Mouse (Mus musculus) hindbrain, postnatal 0 days (tissue): ENCODE measurements around the gene Lrp4. TPM values are rescaled to one million over a fixed set of nuclear protein-coding genes. Genes with fewer than 3 reads are reported as not detected.

Experiments used
- ATAC-seq: fragments of 200-750 bp; cut with Nextera tagmentation; 2 replicates; pipeline ENCODE4 v1.8.0; 2017; ENCODE audit warnings: mild to moderate bottlenecking, moderate TSS enrichment, moderate library complexity
- DNase-seq: peaks from one replicate; pipeline ENCODE4 v3.0.0-alpha.2; 2015; ENCODE audit warnings: low spot score
- H3K27ac ChIP-seq: fragments of 300-500 bp; sonication (generic); 2 replicates; pipeline ENCODE4 v1.5.1; 2014; ENCODE audit warnings: mild to moderate bottlenecking
- H3K27me3 ChIP-seq: fragments of 300-500 bp; sonication (generic); 2 replicates; pipeline ENCODE4 v1.6.1; 2014; ENCODE audit warnings: low read length, mixed read lengths; ENCODE audit not compliant: insufficient read depth
- H3K36me3 ChIP-seq: fragments of 300-500 bp; sonication (generic); 2 replicates; pipeline ENCODE4 v1.6.1; 2014; ENCODE audit warnings: low read length, mixed read lengths; ENCODE audit not compliant: insufficient read depth
- H3K4me1 ChIP-seq: fragments of 300-500 bp; sonication (generic); 2 replicates; pipeline ENCODE4 v1.6.1; 2014; ENCODE audit warnings: antibody characterized with exemption, low read length, mixed read lengths; ENCODE audit not compliant: insufficient read depth
- H3K4me2 ChIP-seq: fragments of 300-500 bp; sonication (generic); 2 replicates; pipeline ENCODE4 v1.6.1; 2014; ENCODE audit warnings: low read depth, mild to moderate bottlenecking, low read length, moderate library complexity, mixed read lengths
- H3K4me3 ChIP-seq: fragments of 300-500 bp; sonication (generic); 2 replicates; pipeline ENCODE4 v1.5.1; 2014; ENCODE audit warnings: low read length
- H3K9ac ChIP-seq: fragments of 300-500 bp; sonication (generic); replicated peaks from 2 replicates; pipeline ENCODE4 v1.6.1; 2014; ENCODE audit warnings: mild to moderate bottlenecking, low read length, moderate library complexity, mixed read lengths
- H3K9me3 ChIP-seq: fragments of 300-500 bp; sonication (generic); 2 replicates; pipeline ENCODE4 v1.6.1; 2016; ENCODE audit warnings: low read length, mixed read lengths
- CTCF ChIP-seq: IDR thresholded peaks from 2 replicates; pipeline ENCODE4 v1.5.1; 2016; ENCODE audit warnings: antibody characterized with exemption, control low read depth, low read depth
- WGBS: fragments of 180-500 bp; shearing (Covaris S2); extraction: QIAGEN DNeasy Blood & Tissue Kit; methylation state at CpG from one replicate; pipeline ENCODE4 v1.1.7; 2014; 5-methylcytosine and 5-hydroxymethylcytosine counted together
- polyA plus RNA-seq: library from polyadenylated mRNA; unstranded; fragments of >200 nt; fragmentation: Nextera tagmentation; extraction: Ambion mirVana; gene quantifications from 2 replicates; pipeline ENCODE4 v1.2.1, GENCODE M21; 2015
- total RNA-seq: library from RNA; depleted of rRNA; stranded (reverse); fragments of >200 nt; gene quantifications from 2 replicates; pipeline ENCODE4 v1.2.3, GENCODE M21; 2014; rRNA removed

Lrp4 gene
- total RNA-seq (28.0 and 28.4 TPM in 2 replicates), polyA plus RNA-seq (4.9 and 6.7 TPM in 2 replicates)

DNA sequence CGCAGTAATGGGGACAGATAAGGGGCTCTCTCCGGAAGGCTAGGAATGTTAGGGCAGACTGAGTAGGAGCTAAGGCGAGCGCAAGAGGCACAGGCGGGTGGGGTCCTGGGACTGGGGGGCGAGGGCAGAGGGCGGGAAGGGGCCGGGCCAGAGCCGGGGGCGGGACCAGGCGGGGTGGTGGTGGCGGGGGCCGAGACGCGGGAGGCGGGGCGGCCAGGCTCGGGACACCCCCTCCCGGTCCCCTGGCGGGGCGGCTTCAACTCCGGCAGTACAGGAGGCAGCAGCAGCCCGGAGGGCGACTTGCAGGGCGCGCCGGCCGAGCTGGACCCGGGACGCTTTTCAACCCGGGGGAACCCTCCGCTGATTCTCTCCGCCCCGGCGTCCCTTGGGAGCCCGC, at the start of gene Lrp4:
Gene Lrp4, plus strand, starts transcription at position 253 of the 397 bp plus-strand sequence.
- peak within 1 kb of the TSS; percentile 77 for H3K27ac ChIP-seq
- no peaks in the 10 kb centered on the region for H3K9me3 ChIP-seq
- peak within 1 kb of the TSS; percentile 99 for H3K4me2 ChIP-seq
- no peaks in the 10 kb centered on the region for H3K27me3 ChIP-seq
- no peak for TF ChIP-seq CTCF
- peak; percentile 48 for DNase-seq
- WGBS = under 1% methylated on average over 23 of the region's 36 CpGs
- H3K36me3 ChIP-seq = no peaks in the 10 kb centered on the region
- H3K4me1 ChIP-seq = peaks cover 5% of the 10 kb centered on the region; the same call in 1 of the 2 replicates
- peak; percentile 44 for ATAC-seq
- peak within 1 kb of the TSS; percentile 76 for H3K9ac ChIP-seq
- peak within 1 kb of the TSS; percentile 72 for H3K4me3 ChIP-seq

DNA sequence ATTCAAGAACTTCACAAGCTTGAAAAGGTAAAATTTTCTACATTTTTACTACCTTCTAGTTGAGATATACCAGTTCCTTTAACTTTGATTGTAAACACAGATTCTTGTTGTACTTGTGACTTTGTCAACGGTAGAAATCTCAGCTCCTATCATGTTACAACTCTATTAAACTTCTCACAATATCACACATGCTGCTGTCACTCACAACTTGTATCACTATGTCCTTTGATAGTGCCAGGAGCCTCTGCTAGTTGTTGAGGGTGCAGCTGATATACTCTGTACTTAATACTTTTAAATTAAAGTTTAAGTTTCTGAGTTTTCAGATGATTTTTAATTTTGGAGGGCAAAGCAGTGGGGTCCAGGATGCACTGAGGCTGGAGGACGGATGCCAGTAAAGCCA, 49.3 kb upstream of the Lrp4 start:
- no peak overlapping the region for H3K9ac ChIP-seq
- whole genome bisulfite sequencing = 79% methylated on average over 2 of the region's 2 CpGs

DNA sequence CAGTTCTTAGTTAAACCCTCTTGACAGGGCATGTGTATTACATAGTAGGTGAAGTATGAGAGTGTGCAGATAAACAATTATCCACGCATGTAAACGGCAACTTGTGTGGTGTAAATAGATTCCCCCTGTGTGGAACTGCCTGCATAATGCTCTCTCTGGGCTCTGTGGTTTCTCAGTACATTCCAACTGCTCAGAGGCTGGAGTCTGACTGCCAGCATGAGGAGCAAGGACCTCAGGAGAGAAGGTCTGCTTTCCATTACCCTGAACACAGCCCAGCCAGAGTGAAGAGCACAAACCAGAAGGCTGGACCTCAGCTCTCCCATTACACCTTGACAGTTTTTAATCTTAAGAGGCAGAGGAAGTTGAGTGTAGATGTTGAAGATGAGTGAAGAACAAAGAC, 45.8 kb upstream of the Lrp4 start:
- Histone ChIP-seq H3K4me2 (no peak overlapping the region), H3K27me3 (no peaks in the 10 kb centered on the region), H3K27ac (no peak overlapping the region), H3K9me3 (no peaks in the 10 kb centered on the region), H3K36me3 (no peaks in the 10 kb centered on the region), H3K4me1 (no peaks in the 10 kb centered on the region), H3K4me3 (no peak overlapping the region), H3K9ac (no peak overlapping the region)
- DNase-seq = no peak
- no peak for ATAC-seq
- WGBS = 45% methylated on average over 2 of the region's 2 CpGs
- no peak for TF ChIP-seq CTCF

More for the DNA sequence above, 49.3 kb upstream of the Lrp4 start:
- Histone ChIP-seq H3K9me3 (no peaks in the 10 kb centered on the region), H3K4me1 (no peaks in the 10 kb centered on the region), H3K4me2 (no peak overlapping the region), H3K36me3 (no peaks in the 10 kb centered on the region), H3K27ac (no peak overlapping the region), H3K4me3 (no peak overlapping the region), H3K27me3 (no peaks in the 10 kb centered on the region)
- DNase-seq (no peak), ATAC-seq (no peak)
- TF ChIP-seq CTCF = no peak

DNA sequence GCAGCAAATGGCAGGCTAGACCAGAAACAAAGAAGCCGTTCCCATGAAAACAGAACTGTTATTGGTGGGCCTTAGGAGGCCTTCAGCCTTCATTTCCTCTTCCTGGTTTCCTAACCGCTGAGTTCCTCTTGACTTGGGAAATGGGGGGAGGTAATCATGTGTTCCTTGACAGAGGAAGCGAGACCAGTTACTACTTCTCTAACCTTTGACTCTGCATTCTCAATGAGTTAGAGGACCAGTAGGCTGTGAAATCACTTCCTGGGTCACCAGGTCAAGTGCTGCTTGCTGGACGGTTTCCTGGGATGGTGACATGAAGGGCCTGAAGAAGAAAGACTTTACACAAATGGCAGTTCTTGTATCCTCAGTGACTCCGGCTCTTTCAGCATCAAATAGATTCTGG, 45.0 kb upstream of the Lrp4 start:
- Histone ChIP-seq H3K27me3 (no peaks in the 10 kb centered on the region), H3K9ac (no peak overlapping the region), H3K4me1 (no peaks in the 10 kb centered on the region), H3K9me3 (no peaks in the 10 kb centered on the region), H3K4me3 (no peak overlapping the region), H3K36me3 (no peaks in the 10 kb centered on the region), H3K4me2 (no peak overlapping the region), H3K27ac (no peak overlapping the region)
- ATAC-seq (no peak), DNase-seq (no peak)
- 72% methylated on average over 5 of the region's 5 CpGs for WGBS
- no peak for TF ChIP-seq CTCF

DNA sequence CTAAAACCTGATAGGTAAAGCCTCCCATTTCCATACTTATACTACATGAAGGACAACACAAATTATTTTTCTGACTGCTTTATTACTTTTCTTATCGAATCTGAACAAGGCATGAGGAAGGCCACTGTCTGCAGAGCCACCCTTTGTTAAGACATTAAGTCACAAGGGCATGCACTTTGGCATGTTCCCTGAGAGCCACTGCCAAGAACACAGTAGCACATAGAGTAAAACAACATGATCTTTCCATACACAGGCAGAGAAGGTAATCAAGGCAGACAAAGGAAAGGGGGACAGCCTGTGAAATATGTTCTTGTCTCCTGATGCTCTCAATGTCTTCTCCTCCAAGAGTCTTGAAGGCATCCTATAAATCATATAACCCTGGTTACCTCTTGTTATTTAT, 43.5 kb upstream of the Lrp4 start:
- Histone ChIP-seq H3K4me1 (no peaks in the 10 kb centered on the region), H3K4me3 (no peak overlapping the region), H3K36me3 (no peaks in the 10 kb centered on the region), H3K4me2 (no peak overlapping the region), H3K27ac (no peak overlapping the region), H3K9me3 (no peaks in the 10 kb centered on the region), H3K27me3 (no peaks in the 10 kb centered on the region), H3K9ac (no peak overlapping the region)
- no peak for TF ChIP-seq CTCF
- ATAC-seq = no peak
- no peak for DNase-seq
- 63% methylated on average over 1 of the region's 1 CpGs for WGBS

DNA sequence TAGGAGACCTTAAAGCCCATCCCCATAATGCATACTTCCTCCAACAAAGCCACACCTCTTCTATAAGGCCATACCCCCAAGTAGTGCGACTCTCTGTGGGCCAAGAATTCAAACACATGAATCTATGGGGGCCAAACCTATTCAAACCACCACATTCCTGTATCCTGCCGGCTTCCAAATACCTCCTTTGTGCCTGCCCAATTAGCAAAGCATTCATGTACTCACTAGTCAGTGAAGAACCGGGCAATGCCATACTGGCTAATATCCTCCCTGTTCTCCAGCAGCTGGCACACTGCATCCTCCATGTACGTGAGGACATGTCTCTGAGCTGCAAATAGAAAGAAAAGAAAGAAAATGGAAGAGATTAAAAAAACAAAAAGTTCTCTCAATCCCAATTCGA, 35.7 kb upstream of the Lrp4 start:
- Histone ChIP-seq H3K27ac (no peak overlapping the region), H3K9me3 (no peaks in the 10 kb centered on the region), H3K4me1 (no peaks in the 10 kb centered on the region), H3K9ac (no peak overlapping the region), H3K4me3 (no peak overlapping the region), H3K4me2 (no peak overlapping the region), H3K36me3 (no peaks in the 10 kb centered on the region; the same call in 1 of the 2 replicates), H3K27me3 (no peaks in the 10 kb centered on the region)
- no peak for ATAC-seq
- WGBS = 66% methylated on average over 5 of the region's 5 CpGs
- no peak for TF ChIP-seq CTCF
- DNase-seq = no peak

DNA sequence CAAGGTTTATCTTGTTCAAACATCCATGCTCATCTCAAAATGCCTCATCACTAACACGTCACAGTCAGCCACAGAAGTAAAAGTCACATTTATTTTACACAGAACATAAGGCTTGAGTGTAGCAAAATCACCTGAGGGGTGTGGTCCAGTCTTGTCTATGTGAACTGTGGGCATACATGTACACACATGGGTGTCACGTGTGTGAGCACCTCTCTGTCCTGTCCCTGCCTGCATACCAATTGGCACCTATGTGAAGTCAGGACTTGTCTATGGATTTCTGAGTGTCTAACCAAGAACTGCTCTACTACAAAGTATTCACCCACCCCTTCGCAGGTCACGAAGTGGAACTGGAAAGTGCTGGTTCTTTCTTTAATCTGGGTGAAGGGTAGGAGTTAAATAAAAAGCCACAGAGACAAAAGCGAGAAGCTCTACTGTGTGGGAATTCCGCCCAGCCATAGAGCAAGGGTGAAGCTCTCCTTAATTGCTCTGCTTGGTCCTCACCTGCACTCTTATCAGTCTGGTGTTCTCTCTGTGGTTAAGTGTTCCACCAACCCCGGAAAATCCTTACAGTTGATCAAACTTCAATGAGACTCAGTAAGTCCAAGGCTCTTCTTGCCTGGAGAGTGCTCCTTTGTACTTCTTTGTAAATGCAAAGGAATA, 33.1 kb upstream of the Lrp4 start:
- no peaks in the 10 kb centered on the region for H3K27me3 ChIP-seq
- no peaks in the 10 kb centered on the region for H3K4me1 ChIP-seq
- H3K9ac ChIP-seq = no peak overlapping the region
- no peak for ATAC-seq
- 86% methylated on average over 7 of the region's 7 CpGs for WGBS
- H3K36me3 ChIP-seq = no peaks in the 10 kb centered on the region; the same call in 1 of the 2 replicates
- TF ChIP-seq CTCF = no peak
- no peak overlapping the region for H3K27ac ChIP-seq
- H3K9me3 ChIP-seq = no peaks in the 10 kb centered on the region
- no peak overlapping the region for H3K4me2 ChIP-seq
- no peak for DNase-seq
- no peak overlapping the region for H3K4me3 ChIP-seq
